Mouse (Mus musculus) heart, adult 11 months (tissue): ENCODE measurements around the gene Gstm2.
A peak's percentile ranks its signal among the peaks of the same experiment; 100 is the strongest.

ENCODE experiments used
- DNase-seq: peaks from one replicate; pipeline ENCODE4 v3.0.0; 2022

Gene Gstm2

DNA sequence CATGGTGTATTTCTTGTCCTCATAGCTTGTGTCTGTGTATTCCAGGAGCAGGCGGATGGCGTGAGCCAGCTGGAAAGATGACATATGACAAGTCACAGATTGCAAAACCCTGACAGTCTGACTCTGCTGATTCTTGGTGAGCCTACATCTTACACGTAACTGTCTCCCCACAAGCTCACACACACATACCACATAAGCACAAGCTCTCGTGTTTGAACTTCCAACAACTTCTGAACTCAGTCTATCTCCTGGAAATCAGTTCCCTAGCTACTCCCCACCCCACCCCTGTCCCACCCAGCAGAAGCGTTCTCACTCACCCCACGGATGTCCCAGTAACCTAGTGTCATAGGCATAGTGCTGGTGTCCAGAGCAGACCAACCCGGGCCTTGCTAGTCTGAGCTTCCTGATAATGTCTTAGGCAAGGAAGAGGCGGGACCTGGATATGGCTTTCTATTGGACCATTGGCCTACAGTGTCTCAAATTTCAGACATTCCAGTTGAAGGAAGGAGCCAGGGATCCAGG is at the start of gene Gstm2:
Gene Gstm2 (minus strand): TSS at position 413 of the 522 bp plus-strand sequence.
- DNase-seq: peak; percentile 98

- peak; percentile 95 for DNase-seq
Observed at GRCm38 (mm10) chr3:108033156-108033555, 46.9 kb upstream of the Gstm2 start.

GRCm38 (mm10) chr3:108032113-108032512 is 45.9 kb upstream of the Gstm2 start:
- DNase-seq: peak; percentile 90

DNA sequence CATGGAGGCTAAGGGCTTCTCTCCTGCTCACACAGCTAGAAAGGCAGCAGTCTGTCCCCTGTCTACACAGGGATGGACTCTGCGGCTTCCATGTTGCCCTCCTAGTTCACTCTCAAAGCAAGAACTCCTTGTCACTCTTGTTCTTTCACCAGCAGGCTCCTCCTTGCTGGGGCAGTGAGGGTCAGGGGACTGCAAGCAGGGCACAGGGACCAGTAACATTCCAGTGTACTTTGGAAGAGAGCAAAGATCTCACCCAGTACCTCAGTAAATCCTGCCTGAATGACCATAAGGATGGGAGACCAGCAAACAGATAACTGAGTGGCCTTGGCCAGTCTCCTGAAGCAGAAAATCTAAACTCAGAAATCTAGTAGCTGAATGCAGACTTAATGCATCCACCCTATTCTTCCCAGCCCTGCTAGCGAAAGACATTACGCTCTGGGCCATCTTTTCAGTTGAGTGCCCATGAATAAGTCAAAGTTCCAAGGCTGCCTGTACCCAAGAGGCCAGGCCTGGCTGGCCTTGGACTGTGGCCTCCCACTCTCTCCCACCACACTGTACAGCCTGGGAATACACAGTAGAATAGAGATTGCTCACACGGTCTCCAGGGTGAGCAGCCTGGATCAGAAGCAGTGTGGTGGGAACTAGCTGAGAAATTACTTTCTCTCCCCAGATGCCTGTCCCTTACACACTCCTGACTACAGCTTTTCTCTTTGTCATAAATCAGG is 42.5 kb upstream of the Gstm2 start:
- peak; percentile 54 for DNase-seq

DNA sequence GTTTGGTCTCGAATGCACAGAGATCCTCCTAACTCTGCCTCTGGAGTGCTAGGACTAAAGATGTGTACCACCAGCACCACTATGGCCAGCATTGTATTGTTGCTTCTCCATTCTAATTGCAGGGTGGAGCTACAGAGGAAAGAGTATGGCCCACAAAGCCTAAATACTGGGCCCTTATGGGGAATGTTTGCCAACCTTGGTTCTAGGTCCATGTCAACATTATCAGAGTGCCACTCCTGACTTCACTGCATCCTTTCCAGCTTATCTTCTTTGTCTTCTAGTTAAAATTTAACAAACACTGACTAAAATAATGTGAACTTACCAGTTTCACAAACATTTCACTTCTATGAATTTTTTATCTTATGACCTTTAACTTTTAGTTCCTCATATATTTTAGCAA is 40.3 kb upstream of the Gstm2 start:
- DNase-seq: peak; percentile 53

- peak; percentile 65 for DNase-seq
Observed at GRCm38 (mm10) chr3:108026049-108026448, 39.8 kb upstream of the Gstm2 start.

- DNase-seq: peak; percentile 76
Observed at GRCm38 (mm10) chr3:108025318-108025717, 39.1 kb upstream of the Gstm2 start.

- peak; percentile 97 for DNase-seq
Observed at GRCm38 (mm10) chr3:108022650-108023049, 36.4 kb upstream of the Gstm2 start.

DNA sequence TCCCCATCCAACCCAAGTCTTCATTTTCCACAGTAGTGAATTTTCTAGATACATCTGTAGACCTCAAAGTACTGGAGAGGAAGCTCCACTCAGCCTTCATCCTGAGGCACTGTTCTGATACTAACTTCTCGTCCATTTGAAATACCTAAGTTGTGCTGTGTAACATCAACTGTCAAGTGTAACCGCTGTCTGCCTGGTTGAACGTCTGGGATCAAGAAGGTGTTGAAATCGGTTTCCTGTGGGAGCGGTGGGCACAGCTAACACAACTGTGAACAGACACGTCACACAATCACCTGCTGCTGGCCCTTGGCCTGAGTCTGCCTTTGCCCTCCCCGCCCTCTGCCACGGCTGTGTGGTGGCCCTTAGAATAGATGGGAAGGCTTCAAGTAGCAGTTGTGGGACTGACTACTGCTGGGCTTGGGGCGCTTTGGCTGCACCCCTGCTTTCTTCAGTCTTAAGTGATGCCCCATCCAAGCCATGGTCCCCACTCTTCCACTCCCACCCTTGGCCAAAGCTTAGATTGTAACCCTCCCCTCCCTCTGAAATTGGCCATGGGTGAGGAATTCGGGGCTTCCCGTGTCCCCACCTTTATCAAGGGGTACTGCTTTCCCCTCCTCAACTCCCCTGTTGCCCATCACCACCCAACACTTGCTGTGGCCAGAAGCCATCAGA is 34.2 kb upstream of the Gstm2 start:
- DNase-seq: peak; percentile 91

GRCm38 (mm10) chr3:108019226-108019625 is 33.0 kb upstream of the Gstm2 start:
- DNase-seq: peak; percentile 96

DNA sequence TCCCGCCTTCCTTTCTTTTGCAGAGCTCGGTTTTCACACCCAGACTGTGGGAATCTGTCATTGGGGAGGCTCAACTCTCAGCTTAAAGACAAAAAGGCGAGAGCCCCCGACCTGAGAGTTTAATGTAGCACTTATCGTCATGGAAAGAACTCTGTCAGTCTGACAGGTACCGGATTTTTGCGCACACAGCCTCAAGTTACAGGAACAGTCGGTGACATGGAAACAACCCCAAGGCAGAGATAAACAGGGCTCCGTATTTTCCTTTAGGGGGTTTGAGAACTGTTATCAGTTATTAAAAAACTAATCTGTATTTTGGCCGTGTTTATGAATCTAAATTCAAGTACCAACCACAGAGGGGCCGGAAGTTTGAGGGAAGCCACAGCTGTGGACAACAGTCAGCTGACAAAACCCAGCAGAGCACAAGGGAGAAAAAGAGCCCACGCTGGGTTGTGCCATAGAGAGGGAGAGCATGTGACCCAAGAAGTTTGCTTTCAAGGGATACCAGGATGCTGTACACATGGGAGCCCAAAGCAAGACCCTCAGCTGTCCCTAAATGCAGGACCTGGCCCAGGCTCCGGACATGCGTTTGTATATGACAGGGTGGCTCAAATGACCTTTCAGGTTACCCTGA is 32.1 kb upstream of the Gstm2 start:
- DNase-seq: peak; percentile 96

DNA sequence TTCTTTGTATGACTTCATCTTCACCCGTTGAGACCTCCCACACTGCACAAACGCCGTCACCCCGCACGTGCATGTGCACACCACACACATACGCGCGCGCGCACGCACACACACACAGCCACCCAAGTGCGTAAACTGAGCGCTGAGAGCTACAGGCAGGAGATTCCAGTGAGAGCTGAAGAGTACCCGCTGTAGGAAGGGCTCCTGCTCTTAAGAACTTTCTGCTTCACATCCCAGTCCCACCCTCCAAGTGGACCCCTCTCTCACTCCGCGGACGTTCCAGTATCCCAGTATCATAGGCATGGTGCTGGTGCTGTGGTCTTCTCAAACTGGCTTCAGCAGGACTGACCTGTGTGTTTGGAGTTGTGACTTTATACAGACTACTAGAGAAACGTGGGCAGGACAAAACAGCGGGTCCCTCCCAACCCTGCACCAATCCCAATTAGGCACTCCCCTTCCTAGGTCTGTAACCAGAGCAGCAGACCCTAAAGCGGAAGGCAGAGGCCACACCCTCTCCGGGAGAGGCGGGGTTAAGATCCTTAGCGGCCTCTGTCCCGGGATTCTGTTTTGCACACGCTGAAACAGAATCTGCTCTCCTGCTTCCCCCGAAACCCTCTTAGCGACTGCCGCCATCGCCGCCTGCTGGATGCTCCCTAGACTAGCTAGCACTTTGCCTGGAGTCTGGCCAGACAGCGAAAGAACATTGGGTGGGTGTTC is 31.4 kb upstream of the Gstm2 start, which contains the start of gene Gstm1:
Gene Gstm1 (minus strand): TSS at position 501 of the 717 bp plus-strand sequence.
- DNase-seq: peak; percentile 100

GRCm38 (mm10) chr3:108016468-108016867 is 30.2 kb upstream of the Gstm2 start:
- peak; percentile 93 for DNase-seq

DNA sequence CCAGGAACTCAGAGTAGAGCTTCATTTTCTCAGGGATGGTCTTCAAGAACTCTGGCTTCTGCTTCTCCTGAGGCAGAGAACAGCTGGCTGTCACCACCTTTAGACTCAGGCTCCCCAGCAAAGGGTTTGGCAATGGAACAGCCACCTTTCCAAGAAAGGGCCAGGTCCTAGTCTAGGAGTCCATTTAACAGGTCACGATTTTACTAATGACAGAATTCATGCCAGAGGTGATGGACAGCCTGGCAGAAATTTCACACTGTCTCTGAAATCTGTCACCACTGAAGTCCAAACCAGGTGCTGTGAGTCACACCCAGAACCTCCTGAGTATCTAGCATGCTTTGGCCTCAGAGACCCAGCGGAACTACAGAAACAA is 28.7 kb upstream of the Gstm2 start:
- DNase-seq: peak; percentile 90

DNA sequence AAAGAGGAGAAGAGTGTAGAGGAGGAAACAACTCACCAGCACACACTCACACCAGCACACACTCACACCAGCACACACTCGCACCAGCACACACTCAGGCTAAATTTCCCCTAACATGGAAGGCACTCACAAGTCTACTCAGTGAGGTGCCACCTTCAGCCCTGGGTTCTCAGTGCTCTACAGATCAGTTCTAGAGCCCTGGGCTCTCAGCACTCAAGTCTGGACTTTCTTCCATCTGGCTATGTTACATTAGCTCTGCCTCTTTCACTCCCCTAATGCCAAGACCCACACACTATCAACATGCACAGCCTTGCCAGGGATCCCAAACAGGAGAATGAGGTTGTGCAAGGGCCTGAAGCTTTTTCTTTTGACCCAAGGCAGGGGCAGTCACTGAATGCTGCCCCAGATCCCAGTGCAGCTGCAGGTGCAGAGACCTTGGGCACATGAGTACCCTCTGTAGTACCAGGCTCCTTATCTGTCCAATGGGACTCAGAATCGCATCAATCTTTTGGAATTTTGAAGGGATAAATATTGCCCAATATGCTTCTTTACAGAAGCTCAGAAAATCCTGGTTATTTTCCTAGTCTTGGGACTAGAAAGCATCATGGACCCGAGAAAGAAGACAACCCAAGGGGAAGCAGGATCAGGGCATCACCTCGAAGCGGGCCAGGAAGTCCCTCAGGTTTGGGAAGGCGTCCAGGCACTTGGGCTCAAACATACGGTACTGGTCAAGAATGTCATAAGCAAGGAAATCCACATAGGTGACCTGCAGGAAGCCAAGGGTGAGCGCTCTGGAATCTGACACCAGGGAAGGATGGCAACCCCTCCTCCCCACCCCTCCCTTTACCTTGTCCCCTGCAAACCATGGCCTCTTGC is 28.1 kb upstream of the Gstm2 start:
- DNase-seq: peak; percentile 95

GRCm38 (mm10) chr3:108013331-108013871 is 27.1 kb upstream of the Gstm2 start:
- DNase-seq: peak; percentile 97

DNA sequence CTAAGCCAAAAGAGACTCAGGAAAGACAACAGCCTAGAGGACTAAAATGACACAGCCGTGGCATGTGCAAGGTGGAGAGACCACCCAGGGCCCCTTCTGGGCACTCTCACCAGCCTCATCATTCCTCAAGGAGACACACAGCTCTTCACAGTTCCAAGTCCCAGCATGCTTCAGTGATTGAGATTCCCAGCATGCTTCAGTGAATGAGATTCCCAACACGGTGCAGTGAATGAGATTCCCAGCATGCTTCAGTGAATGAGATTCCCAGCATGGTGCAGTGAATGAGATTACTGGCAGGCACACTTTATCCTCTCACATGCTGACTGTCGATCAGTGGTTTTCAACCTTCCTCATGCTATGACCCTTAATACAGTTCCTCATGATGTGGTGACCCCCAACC is 25.3 kb upstream of the Gstm2 start:
- DNase-seq: peak; percentile 86

GRCm38 (mm10) chr3:108010286-108010685 is 24.0 kb upstream of the Gstm2 start:
- DNase-seq: peak; percentile 97

GRCm38 (mm10) chr3:108002021-108002420 is 15.8 kb upstream of the Gstm2 start:
- DNase-seq: peak; percentile 92

GRCm38 (mm10) chr3:107999491-107999890 is 13.2 kb upstream of the Gstm2 start:
- peak; percentile 73 for DNase-seq

- DNase-seq: peak; percentile 39
Observed at GRCm38 (mm10) chr3:107998591-107998990, 12.3 kb upstream of the Gstm2 start.

DNA sequence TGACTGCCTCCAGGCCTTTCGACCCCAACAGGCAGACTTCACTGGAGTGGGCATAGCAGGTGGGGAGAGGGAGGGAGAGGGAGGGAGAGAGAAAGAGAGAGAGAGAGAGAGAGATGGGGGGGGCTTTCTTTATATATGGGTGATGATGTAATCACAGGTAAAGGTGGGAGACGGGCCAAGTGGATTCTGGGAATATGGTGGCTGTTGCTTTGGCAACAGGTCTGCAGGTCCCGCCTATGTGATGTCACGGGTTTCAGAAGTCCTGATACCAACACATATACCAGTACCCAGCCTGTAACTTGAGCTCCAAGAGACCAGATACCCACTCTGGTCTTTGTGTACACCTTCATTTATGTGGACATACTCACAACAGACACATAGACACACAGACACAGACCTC is 10.3 kb upstream of the Gstm2 start:
- peak; percentile 61 for DNase-seq
